Mouse (Mus musculus): ENCODE results near the gene Sorl1.

DNA sequence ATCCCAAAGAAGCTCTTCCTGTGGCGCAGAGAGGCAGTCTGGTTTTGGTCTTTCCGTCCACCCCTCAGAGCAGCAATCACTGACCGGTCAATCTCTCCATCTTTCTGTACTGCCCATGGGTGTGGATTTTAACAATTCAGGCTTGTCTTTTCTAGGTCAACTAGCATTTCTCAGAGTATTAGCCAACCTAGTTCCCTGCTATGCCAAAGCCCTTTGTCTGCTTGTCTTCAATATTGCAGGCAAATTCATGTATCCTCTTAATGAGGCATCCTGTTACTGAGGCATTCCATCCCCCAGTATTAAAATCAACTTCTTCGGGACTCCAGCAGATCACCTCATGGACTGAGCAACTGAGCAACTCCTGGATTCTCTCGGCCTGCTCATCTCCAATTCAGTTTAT, 33.9 kb upstream of the Sorl1 start:
- TF ChIP-seq CTCF (conservative IDR thresholded peaks at IDR 0.05; ENCODE audit: low read length) = no peak
- TF ChIP-seq POU5F1 (IDR thresholded peaks at IDR 0.05; ENCODE audit: borderline replicate concordance, low read length) = no peak
- TF ChIP-seq NANOG (IDR thresholded peaks at IDR 0.05; ENCODE audit: borderline replicate concordance, low read length) = no peak
